Mouse (Mus musculus): ENCODE results near the gene Eef1akmt2. TPM values are rescaled to one million over a fixed set of nuclear protein-coding genes. Genes with fewer than 3 reads are reported as not detected.
A peak's percentile ranks its signal among the peaks of the same experiment; 100 is the strongest.

Eef1akmt2 gene
- total RNA-seq, 2 experiments from 2014 or later: 31.8 to 40.6 TPM

GRCm38 (mm10) chr7:132813416-132814088 lies 38.9 kb downstream of the Eef1akmt2 start, which contains the start of gene Fam53b:
Fam53b (minus strand) TSS chr7:132813886.
- peak; percentile 11; the same call in 1 of the 2 replicates for ATAC-seq (replicated peaks; ENCODE audit: low FRiP score, low TSS enrichment, poor library complexity, severe bottlenecking)

- ATAC-seq (replicated peaks; ENCODE audit: low FRiP score, low TSS enrichment, poor library complexity, severe bottlenecking): peak; percentile 15
Observed at GRCm38 (mm10) chr7:132812619-132813415, 39.7 kb downstream of the Eef1akmt2 start.

GRCm38 (mm10) chr7:132811716-132812618 lies 40.5 kb downstream of the Eef1akmt2 start:
- peak; percentile 50 for ATAC-seq (replicated peaks; ENCODE audit: low FRiP score, low TSS enrichment, poor library complexity, severe bottlenecking)

- ATAC-seq (replicated peaks; ENCODE audit: low FRiP score, low TSS enrichment, poor library complexity, severe bottlenecking): peak; percentile 58
Observed at GRCm38 (mm10) chr7:132810879-132811278, 41.6 kb downstream of the Eef1akmt2 start.

- ATAC-seq (replicated peaks; ENCODE audit: low FRiP score, low TSS enrichment, poor library complexity, severe bottlenecking): no peak
Observed at GRCm38 (mm10) chr7:132810368-132810767, 42.1 kb downstream of the Eef1akmt2 start.

GRCm38 (mm10) chr7:132809721-132810120 lies 42.8 kb downstream of the Eef1akmt2 start:
- ATAC-seq (replicated peaks; ENCODE audit: low FRiP score, low TSS enrichment, poor library complexity, severe bottlenecking): no peak

- ATAC-seq (replicated peaks; ENCODE audit: low FRiP score, low TSS enrichment, poor library complexity, severe bottlenecking): no peak
Observed at GRCm38 (mm10) chr7:132808841-132809682, 43.4 kb downstream of the Eef1akmt2 start.

GRCm38 (mm10) chr7:132808051-132808796 lies 44.2 kb downstream of the Eef1akmt2 start:
- ATAC-seq (replicated peaks; ENCODE audit: low FRiP score, low TSS enrichment, poor library complexity, severe bottlenecking): no peak

GRCm38 (mm10) chr7:132806926-132807857 lies 45.3 kb downstream of the Eef1akmt2 start:
- ATAC-seq (replicated peaks; ENCODE audit: low FRiP score, low TSS enrichment, poor library complexity, severe bottlenecking): no peak

- no peak for ATAC-seq (replicated peaks; ENCODE audit: low FRiP score, low TSS enrichment, poor library complexity, severe bottlenecking)
Observed at GRCm38 (mm10) chr7:132806286-132806685, 46.2 kb downstream of the Eef1akmt2 start.

- ATAC-seq (replicated peaks; ENCODE audit: low FRiP score, low TSS enrichment, poor library complexity, severe bottlenecking): peak; percentile 43
Observed at GRCm38 (mm10) chr7:132804951-132805350, 47.5 kb downstream of the Eef1akmt2 start.

GRCm38 (mm10) chr7:132804461-132804860 lies 48.0 kb downstream of the Eef1akmt2 start:
- no peak for ATAC-seq (replicated peaks; ENCODE audit: low FRiP score, low TSS enrichment, poor library complexity, severe bottlenecking)

GRCm38 (mm10) chr7:132803962-132804361 lies 48.5 kb downstream of the Eef1akmt2 start:
- ATAC-seq (replicated peaks; ENCODE audit: low FRiP score, low TSS enrichment, poor library complexity, severe bottlenecking): peak; percentile 50

GRCm38 (mm10) chr7:132803336-132803735 lies 49.1 kb downstream of the Eef1akmt2 start:
- ATAC-seq (replicated peaks; ENCODE audit: low FRiP score, low TSS enrichment, poor library complexity, severe bottlenecking): no peak

- no peak for ATAC-seq (replicated peaks; ENCODE audit: low FRiP score, low TSS enrichment, poor library complexity, severe bottlenecking)
Observed at GRCm38 (mm10) chr7:132802691-132803090, 49.8 kb downstream of the Eef1akmt2 start.

- no peak for ATAC-seq (replicated peaks; ENCODE audit: low FRiP score, low TSS enrichment, poor library complexity, severe bottlenecking)
Observed at GRCm38 (mm10) chr7:132802066-132802465, 50.4 kb downstream of the Eef1akmt2 start.

GRCm38 (mm10) chr7:132801509-132801908 lies 51.0 kb downstream of the Eef1akmt2 start:
- ATAC-seq (replicated peaks; ENCODE audit: low FRiP score, low TSS enrichment, poor library complexity, severe bottlenecking): no peak

All from megakaryocyte-erythroid progenitor cell, adult 5-6 weeks (primary cell).